Mouse (Mus musculus): ENCODE measurements around the gene Gipc2.

Gipc2 gene

DNA sequence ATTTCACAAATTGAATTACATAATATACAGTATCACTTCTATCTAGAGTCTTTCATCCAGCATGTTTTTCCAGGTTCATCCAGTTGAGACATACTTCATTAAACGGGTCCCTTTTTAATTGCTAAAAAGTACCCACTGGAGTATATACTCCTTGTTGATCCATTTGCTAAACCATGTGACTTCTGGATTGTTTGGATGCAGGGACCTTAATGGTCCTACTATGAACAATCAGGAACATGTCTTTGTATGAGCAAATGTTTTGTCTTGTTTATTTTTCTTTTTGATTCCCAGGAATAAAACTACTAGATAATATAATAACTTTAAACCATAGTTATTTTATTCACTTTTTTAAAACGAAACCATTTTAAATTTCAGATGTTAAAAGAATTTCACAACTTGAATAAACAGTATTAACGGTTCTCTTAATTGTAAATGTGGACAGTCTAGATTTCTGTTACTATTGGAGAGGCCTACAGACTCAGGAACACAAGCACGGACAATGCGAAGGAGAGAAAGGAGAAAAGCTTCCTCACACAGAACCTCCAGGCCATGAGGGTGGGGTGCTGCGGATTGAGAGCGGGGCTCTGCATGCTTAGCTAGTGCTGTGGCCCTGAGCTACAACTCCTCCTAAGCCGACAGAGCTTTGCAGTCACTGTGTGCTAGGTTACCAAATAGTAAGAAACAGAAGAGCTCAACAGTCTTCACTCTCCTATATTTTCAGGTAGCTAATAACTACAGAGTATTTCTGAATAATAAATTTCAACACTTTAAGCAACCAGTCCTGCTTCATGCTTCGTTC, 24.8 kb upstream of the Gipc2 start:
- no peak for DNase-seq (ENCODE audit: low spot score)

DNA sequence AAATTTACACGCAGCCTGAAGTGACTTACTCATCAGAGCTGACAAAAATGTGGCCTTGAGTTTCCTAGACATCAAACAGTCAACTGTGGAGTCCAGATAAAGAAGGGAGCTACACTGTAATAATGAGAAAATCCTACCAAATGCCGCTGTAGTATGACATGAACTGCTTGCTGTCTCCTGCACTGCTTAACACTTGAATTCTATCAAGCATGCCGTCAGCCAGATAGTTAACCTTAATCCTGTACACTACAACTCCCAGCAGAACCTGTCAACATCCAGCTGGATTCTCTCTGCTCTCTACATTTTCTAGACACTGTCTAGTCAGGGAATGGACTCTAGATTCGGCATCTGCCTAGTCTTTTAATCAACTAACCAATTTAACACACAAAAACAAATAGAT, 23.3 kb upstream of the Gipc2 start:
- no peak for DNase-seq (ENCODE audit: low spot score)

DNA sequence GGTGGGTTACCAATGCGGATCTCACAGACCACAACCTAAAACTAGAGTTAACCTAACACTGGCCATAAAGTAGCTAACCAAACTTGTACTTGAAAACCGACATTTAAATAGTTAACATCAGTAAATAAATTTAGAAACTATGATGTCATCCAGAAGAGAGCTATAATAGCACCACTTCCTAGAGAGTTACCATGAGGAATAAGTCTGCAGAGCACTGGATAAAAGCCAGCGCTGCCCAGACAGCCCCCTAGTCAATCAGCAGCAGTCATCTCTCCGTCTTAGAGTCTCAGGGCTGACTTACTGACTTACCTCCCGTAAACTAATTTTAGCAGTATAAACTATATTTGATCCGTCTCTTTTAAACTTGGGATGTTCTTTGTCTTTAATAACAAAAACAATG, 20.1 kb upstream of the Gipc2 start:
- DNase-seq (ENCODE audit: low spot score), result no peak

DNA sequence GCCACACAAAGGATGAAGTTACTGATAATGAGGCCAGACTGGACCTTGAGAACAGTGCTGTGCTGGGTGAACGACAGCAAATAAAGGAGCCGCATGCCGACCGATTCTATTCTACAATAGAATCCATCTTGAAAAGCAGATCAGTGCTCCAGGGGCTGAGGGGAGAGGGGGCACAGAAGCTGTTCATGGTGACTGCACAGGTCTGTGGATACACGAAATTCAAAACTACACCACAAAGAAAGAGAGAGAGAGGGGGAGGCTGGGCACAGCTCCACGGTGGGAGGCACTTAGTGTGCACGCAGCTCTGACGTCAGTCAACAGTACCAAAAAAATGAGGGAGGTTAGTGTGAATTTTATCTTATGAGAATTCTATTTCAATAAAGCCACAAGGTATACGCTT, 17.5 kb upstream of the Gipc2 start:
- no peak for DNase-seq (ENCODE audit: low spot score)

DNA sequence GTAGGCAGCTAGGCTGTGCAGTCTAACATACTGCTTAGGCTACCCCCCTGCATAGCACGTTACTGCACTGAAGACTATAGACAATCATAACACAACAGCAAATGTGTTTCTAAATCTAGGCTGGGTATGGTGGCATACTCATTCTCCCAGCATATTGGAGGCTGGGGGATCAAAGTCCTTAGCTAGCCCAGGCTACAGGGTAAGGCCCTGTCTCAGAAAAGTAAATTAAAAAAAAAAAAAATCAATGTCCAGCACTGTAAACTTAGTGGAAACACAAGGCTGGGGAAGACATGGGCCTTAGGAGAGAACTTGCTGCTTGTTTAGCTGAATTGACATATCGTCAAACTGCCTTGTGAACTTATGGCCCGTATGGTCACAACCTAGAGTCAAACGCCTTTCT, 14.6 kb upstream of the Gipc2 start:
- no peak for DNase-seq (ENCODE audit: low spot score)

DNA sequence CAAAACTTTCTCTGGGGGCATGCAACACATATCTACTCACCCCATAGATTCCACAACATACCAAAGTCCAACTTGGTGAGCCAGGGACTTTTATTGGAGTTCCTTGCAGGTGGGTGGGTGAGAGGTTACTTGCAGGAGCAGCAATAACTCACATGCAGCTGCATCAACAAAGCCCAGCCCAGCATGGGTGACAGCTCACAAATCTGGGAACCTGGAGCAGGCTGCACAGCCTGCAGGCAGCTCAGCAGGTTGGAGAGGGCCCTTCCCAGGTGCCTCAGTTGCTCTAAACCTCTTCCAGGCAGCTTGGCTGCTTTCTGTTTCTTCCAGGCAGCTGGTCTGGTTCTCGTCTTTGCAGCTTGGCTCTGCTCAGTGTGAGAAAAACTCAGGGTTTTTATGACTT, 13.3 kb upstream of the Gipc2 start:
- no peak for DNase-seq (ENCODE audit: low spot score)

DNA sequence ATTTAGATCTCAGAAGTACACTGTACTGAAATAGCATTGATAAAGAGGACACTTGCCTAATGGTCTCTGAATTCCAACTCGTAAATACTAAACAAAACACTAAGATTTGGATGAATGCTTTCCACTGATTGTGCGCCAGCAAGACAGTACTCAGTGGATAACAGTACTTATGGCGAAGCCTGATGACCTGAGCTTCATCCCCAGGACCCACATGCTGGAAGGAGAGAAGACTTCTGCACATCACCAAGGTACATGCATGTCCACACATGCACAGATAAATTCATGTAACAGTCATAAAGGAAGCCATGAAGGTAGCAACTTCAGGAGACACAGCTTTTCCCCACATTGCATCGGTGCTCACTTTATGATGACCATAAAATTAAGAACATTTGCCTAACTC, 12.8 kb upstream of the Gipc2 start:
- DNase-seq (ENCODE audit: low spot score), result no peak

DNA sequence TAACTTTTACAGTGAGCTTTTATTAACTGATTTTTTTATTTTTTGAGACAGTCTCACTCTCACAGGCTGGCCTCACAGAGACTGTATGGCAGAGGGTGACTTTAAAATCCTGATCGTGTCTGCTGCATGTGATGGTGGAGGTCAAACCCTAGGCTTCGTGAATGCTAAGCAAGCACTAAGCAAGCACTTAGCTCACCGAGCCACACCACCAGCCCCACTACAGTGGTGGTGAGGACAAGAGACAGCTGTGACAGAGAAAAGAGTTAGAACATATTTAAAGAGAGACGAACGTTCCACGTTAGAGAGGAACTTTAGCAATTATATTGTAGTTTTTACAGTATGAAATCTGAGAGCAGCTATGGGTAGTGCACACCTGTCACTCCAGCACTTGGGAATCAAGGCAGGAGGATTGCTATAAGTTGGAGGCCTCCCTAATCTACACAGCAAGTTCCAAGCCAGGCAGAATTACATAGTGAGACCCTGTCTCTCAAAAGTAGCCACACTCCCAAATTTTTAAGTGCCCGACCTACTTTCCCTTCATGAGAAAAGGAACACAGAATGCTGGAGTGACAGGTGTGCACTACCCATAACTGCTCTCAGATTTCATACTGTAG, 6.4 kb upstream of the Gipc2 start:
- peak; percentile 16 for DNase-seq (ENCODE audit: low spot score)

DNA sequence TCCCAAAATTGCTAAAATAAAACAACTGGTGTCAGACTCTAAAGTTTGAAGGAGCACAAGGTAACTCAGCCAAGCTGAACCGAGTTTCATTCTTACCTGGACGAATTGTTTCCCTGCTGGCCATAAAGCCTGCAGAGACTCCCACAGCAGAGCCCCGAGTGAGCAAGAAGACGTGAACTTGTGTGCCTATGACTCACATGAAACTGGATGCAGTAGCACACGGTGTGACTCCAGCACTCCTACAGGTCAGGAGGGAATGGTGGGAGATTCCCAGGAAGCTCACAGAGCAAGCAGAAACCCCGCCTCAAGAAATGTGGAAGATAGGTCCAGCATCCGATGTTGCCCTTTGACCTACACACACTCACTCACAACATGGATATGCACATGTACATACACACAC, 5.8 kb upstream of the Gipc2 start:
- DNase-seq (ENCODE audit: low spot score), result peak; percentile 23

DNA sequence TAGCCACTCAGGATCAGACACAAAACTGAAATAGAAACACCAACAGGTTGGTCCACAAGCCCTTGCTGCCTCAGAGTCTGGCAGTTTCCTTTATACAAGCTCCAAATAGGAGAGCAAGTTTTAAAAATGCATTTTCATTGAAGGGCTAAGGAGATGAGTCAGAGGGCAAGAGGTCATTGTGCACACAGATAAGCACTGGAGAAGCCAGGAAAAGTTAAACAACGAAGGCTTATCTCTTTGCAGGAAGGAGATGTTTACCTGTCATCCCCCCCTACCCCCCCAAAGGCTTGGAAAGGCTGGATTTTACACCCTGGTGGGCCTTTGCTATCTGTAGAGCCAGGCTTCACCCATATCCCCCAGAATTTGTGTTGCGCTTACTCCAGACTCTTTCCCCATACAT, 5.2 kb upstream of the Gipc2 start:
- peak; percentile 7 for DNase-seq (ENCODE audit: low spot score)

DNA sequence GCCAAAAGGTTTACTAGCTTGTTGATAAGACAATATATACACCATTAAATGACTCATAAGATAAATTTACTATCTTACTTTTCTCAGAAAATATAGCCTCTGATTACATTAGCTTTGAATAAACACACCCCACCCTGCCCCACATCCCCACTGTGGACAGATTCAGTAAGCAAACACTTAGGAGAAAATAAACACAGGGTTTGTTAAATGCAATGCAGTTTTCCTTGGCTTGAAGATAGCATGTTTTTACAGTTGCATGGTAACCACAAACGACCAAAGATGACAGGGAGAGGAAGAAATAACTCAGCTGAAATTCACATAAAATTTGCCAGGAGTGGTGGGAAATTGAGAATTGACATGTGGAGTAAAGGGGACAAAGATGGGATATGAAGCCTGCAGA, 4.4 kb upstream of the Gipc2 start:
- peak; percentile 5 for DNase-seq (ENCODE audit: low spot score)

DNA sequence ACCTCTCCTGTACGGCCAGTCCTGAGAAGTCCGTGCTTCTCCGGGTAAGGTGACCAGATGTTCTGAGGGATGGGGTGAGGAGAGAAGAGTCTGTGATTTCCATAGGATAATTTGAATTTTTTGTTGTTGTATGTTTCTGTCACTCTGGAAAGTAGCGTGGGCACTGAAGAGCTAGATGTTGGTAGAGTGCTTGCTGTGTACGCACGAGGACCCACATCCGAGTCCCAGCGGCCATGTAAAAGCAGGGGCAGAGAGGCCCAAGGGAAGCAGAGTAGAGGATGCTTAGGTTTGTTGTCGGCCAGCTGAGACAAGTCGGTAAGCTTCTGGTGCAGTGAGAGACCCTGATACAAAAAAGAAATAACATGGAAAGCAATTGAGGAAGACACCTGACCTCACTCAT, 2.0 kb upstream of the Gipc2 start:
- no peak for DNase-seq (ENCODE audit: low spot score)

DNA sequence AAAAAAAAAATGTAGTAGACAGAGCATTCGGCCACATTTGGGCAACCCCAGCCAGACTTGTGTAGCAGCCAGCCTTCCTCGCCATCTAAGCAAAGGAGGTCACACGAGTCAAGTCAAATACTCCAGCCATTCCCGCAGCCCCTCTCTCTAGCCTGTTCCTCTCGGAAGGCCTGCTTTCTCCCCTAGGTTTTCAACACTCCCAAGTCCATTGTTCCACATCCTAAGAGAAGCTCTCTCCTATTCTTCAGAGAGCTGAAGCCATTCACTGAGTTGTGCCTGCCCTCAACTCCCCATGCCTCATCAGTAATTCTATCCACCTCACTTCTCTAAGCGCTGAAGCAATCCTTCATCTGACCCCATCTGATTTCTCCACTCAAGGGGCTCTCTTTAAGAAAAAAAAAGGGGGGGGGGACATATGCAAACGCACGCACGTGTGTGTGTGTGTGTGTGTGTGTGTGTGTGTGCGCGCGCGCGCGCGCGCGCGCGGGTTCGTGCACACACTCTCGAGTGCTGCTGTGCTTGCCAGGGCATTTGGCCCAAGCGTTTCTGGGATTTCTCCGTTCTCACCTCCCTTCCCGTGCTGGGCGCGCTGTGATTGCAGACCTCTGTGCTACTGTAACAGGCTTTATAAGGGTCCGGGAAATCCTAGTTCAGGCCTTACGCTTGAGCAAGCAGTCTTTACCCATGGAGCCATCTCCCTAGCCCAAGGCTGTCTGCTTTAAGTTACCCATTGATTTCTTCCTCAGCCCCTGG, 845 bp upstream of the Gipc2 start:
- DNase-seq (ENCODE audit: low spot score), result no peak

DNA sequence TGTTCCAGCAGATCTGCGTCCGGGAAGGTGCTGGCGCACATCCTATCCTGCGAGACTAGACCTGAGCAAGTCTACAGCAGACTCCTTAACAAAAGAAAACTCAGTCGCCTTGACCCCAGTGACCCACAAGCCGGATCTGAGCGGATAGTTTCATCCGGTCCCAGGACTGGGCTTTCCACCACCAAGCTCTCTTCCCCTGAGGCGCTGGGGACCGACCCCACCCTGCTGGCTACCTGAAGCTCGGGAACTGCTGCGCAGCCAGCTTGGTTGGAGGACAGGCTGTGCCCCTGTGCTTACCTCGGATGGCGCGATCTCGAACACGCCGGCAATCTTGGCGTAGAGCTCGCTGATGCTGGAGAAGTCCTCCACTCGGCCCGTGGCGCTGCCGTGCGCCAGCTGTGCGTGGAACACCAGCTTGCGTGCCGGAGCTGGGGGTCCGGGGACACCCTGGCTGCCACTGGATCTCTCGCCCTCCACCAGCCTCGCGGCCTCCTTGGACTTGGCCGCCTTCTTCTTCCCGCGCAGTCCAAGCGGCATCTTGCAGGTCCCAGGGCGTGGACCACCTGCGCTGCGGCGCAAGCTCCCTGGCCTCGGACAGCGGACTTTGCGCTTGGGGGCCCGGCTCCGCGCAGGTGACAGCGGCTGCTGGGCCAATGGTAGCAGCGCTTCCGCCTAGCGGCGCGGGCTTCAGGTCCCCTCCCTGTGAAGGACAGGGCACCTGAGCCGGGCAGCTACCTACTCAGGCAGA, 505 bp downstream of the Gipc2 start:
- DNase-seq (ENCODE audit: low spot score), result peak; percentile 49

DNA sequence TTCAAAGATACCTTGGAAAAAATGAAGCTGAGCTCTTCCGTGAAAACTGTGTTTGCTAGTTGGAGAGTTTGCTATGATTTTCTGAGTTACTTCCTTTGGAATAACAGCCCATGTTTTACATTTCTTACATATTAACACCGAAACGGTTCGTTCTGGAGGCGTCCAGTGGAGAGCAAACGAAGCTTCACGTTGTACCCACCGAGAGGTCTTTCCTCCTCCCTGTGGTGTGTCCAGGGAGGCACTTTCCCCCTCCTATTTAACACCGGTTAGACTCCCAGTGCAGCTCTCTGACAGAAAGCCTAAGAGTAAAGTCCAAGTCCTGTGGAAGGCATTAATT, 1.0 kb downstream of the Gipc2 start:
- no peak for DNase-seq (ENCODE audit: low spot score)

DNA sequence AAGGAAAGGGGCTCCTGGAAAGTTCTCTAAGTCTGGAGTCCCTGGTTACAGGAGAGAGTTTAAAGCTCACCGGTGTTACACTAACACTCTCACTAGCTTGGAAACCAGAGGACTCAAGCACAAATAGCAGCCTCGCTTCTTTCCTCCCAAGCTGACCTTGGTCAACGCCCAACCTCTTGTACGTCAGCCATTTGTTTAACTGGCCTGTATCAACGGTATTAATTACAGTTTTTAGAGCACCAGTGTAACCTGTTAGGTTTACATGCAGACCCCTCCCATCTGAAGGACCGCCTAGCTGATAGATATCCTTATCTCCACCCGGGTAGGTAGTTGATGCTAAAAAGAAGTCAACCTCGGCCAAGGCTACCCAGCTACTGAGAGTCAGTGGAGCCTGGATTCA, 2.7 kb downstream of the Gipc2 start:
- DNase-seq (ENCODE audit: low spot score), result no peak

DNA sequence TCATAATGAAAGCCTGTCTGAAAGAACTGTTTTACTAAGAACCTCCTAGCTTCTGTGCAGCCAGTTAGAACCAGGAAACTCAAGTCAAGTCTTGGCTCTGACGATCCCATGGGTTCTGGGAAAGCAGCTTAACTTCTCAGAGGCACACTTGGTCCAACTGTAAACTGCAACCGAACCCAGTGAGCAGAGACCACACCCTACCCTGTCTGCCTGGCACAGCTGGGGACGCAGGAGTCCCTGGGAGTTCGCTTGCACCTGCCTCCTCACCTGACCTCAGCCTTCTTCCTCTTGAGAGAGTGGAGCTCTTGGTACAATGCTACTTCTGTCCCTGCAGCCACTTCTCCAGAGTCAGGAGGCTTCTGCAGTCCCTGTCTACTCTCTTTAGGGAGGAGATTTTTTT, 5.4 kb downstream of the Gipc2 start:
- DNase-seq (ENCODE audit: low spot score), result no peak

DNA sequence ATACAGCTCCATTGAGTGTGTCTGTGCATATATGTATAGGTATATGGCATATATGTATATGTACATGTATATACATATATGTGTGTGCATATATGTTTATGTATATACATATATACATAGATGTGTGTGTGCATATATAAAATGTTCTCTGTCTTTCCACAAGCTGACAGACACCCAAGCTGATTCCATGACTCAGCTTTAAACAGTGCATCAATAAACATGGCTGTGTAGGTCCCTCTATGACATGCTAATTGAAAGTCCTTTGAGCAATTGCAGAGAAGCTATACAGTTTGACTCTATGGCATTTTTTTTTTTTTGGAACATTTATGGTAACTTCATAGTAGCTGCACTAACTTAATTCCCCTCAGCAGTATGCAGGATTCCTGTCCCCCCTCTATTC, 6.7 kb downstream of the Gipc2 start:
- DNase-seq (ENCODE audit: low spot score), result no peak

DNA sequence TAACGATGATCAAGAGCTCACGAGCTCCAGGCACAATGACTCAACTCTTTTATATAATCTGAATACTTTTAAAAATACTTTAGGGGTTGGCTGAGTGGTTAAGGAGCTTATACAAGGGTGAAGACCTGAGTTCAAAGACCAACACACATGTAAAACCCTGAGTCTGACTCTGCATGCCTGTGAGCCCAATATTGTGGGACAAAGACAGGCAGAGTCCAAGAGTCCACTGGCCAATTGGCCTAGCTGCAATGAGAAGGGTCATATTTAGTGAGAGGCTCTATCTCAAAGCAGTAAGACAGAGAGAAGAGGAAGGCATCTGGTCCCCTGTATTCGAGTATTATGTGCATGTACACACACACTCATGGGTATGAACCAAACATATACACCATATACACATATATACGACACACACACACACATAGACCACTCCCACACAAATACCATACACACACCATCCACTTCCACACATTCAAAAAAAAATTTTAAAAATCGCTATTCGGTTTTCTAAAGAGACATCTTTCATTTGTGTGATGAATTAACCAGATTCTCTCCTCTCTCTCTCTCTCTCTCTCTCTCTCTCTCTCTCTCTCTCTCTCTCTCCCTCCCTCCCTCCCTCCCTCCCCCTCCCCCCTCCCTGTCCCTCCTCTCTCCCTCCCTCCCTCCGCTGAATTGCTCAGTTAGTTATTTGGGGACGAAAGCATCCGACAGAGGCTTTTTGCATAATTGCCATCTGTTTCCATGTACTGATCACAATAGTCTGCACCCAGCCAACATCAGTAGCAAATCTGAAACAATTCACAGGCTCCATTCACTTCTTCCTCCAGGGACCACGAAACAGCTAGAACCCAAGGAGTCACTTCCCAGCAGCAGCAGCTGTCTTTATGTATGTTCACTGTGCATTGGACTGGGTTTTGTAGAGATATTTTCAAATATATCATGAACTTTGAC, 7.4 kb downstream of the Gipc2 start:
- DNase-seq (ENCODE audit: low spot score), result no peak

DNA sequence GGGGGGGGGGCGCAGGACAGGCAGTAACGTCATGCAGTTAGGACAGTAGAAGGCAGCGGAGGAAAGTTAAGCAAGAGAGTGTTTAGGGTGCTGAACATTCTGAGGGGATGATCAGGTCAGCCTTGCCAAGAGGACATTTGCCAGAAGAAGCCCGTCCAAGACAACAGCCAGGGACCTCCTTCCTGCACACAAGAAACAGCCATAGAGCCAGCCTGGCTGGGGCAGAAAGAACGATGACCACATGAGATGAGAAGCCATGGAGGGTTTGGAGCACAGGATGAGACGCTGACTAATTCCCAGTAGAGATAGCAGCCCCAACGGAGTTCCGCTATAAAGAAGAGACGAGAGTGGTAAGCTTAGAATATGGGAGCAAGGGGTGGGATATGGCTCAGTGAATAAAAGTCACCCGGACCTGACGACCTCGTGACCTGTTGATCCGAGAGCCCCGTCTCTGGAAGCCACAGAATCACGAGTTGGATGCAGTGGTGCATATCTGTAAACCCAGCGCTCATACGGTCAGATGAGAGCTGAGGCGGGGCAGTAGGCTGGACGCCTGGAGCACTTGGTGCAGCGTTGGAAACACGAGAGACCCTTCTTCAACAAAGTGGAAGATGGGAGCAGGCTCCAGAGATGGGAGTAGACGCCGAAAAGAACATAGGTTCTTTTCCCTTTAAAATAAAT, 9.1 kb downstream of the Gipc2 start:
- no peak for DNase-seq (ENCODE audit: low spot score)

Data from testis, postnatal 10 days (tissue).